Mouse (Mus musculus) G1E (cell line): ENCODE measurements around the gene Ankrd22. TPM values are rescaled to one million over a fixed set of nuclear protein-coding genes. Genes with fewer than 3 reads are reported as not detected.

Source experiments
- ATAC-seq: 2 replicates; pipeline ENCODE4 v1.8.0; 2016; ENCODE audit warnings: mild to moderate bottlenecking; ENCODE audit not compliant: insufficient number of reproducible peaks, poor library complexity, low FRiP score, severe bottlenecking; ENCODE audit errors: extremely low read depth
- DNase-seq: peaks from one replicate; pipeline ENCODE4 v3.0.0; 2012; ENCODE audit warnings: low spot score
- H3K27me3 ChIP-seq: 2 replicates; pipeline ENCODE4 v1.6.1; 2012; ENCODE audit warnings: mild to moderate bottlenecking, low read length, inconsistent platforms; ENCODE audit not compliant: insufficient read depth
- H3K36me3 ChIP-seq: replicated peaks from 2 replicates; pipeline ENCODE3; 2012; ENCODE audit warnings: mild to moderate bottlenecking, inconsistent platforms
- H3K4me1 ChIP-seq: 2 replicates; pipeline ENCODE4 v1.6.1; 2012; ENCODE audit warnings: low read depth, low read length, inconsistent platforms, mixed read lengths; ENCODE audit not compliant: insufficient read depth
- H3K4me3 ChIP-seq: 2 replicates; pipeline ENCODE4 v1.5.1; 2012; ENCODE audit warnings: low read depth, mild to moderate bottlenecking, inconsistent platforms, low read length, moderate library complexity, mixed read lengths
- H3K9me3 ChIP-seq: replicated peaks from 2 replicates; pipeline ENCODE4 v1.6.1; 2012; ENCODE audit warnings: inconsistent platforms
- CTCF ChIP-seq: IDR thresholded peaks from 2 replicates; pipeline ENCODE4 v1.5.1; 2012; ENCODE audit warnings: low read depth, low read length, inconsistent platforms, mixed read lengths
- GATA1 ChIP-seq: IDR thresholded peaks from 2 replicates; pipeline ENCODE4 v1.6.1; 2012; ENCODE audit warnings: borderline replicate concordance, low read length, inconsistent platforms, mixed read lengths
- GATA2 ChIP-seq: IDR thresholded peaks from 2 replicates; pipeline ENCODE4 v1.6.1; 2012; ENCODE audit warnings: low read depth, low read length, inconsistent platforms, borderline replicate concordance
- POLR2AphosphoS5 ChIP-seq: IDR thresholded peaks from 2 replicates; pipeline ENCODE4 v1.6.1; 2012; ENCODE audit warnings: low read depth, low read length, inconsistent platforms; ENCODE audit not compliant: insufficient replicate concordance
- TAL1 ChIP-seq: conservative IDR thresholded peaks from 2 replicates; pipeline ENCODE4 v1.6.1; 2012; ENCODE audit warnings: low read depth, low read length, inconsistent platforms, mixed read lengths
- polyA plus RNA-seq: library from polyadenylated mRNA; stranded (reverse); fragments of >175 nt; gene quantifications from 2 replicates; pipeline ENCODE4 v1.2.3, GENCODE M21; 2012
- total RNA-seq, 2 experiments: library from RNA; stranded (forward) in 1 of 2; stranded (reverse) in 1 of 2; fragments of 200-1000 nt in 1 of 2; fragments of >200 nt in 1 of 2; fragmentation: Nextera tagmentation in 1 of 2; gene quantifications; 2 replicates each; pipeline ENCODE4 v1.2.3; 2014 to 2017

The Ankrd22 gene
- total and polyA plus RNA-seq, 3 experiments = 0.11 TPM; not detected in 2

- Histone ChIP-seq H3K9me3 (peaks cover 4% of the 10 kb centered on the region), H3K4me1 (no peaks in the 10 kb centered on the region), H3K36me3 (no peaks in the 10 kb centered on the region), H3K27me3 (no peaks in the 10 kb centered on the region), H3K4me3 (no peak overlapping the region)
- TF ChIP-seq CTCF (no peak), GATA1 (no peak), POLR2AphosphoS5 (no peak), TAL1 (no peak), GATA2 (no peak)
- ATAC-seq (no peak), DNase-seq (no peak)
These were observed 28.4 kb upstream of the Ankrd22 start for GRCm38 (mm10) chr19:34194132-34194745.

GRCm38 (mm10) chr19:34193683-34194082 is 27.8 kb upstream of the Ankrd22 start:
- Histone ChIP-seq H3K36me3 (no peaks in the 10 kb centered on the region), H3K4me3 (no peak overlapping the region), H3K9me3 (peaks cover 4% of the 10 kb centered on the region), H3K4me1 (no peaks in the 10 kb centered on the region), H3K27me3 (no peaks in the 10 kb centered on the region)
- no peak for TF ChIP-seq CTCF
- no peak for TF ChIP-seq TAL1
- TF ChIP-seq GATA2 = no peak
- TF ChIP-seq GATA1 = no peak
- TF ChIP-seq POLR2AphosphoS5 = no peak
- DNase-seq (no peak), ATAC-seq (no peak)

- DNase-seq (no peak), ATAC-seq (no peak)
- no peak for TF ChIP-seq TAL1
- no peak for TF ChIP-seq GATA1
- no peak for TF ChIP-seq CTCF
- TF ChIP-seq GATA2 = no peak
- TF ChIP-seq POLR2AphosphoS5 = no peak
- peaks cover 4% of the 10 kb centered on the region for H3K9me3 ChIP-seq
- H3K4me3 ChIP-seq = no peak overlapping the region
- no peaks in the 10 kb centered on the region for H3K4me1 ChIP-seq
- no peaks in the 10 kb centered on the region for H3K27me3 ChIP-seq
- no peaks in the 10 kb centered on the region for H3K36me3 ChIP-seq
These were observed 27.3 kb upstream of the Ankrd22 start for GRCm38 (mm10) chr19:34193149-34193548.

- peaks cover 4% of the 10 kb centered on the region for H3K9me3 ChIP-seq
- DNase-seq = no peak
- TF ChIP-seq GATA1 = no peak
- no peak for TF ChIP-seq TAL1
- no peaks in the 10 kb centered on the region for H3K36me3 ChIP-seq
- H3K4me3 ChIP-seq = no peak within 1 kb of the TSS
- no peak for ATAC-seq
- H3K4me1 ChIP-seq = no peaks in the 10 kb centered on the region
- no peaks in the 10 kb centered on the region for H3K27me3 ChIP-seq
These were observed 26.4 kb upstream of the Ankrd22 start, which contains the start of gene Stambpl1 for GRCm38 (mm10) chr19:34192008-34192963. Stambpl1 (plus strand) TSS chr19:34192229.

GRCm38 (mm10) chr19:34191645-34192007 is 25.8 kb upstream of the Ankrd22 start:
- no peaks in the 10 kb centered on the region for H3K36me3 ChIP-seq
- H3K4me3 ChIP-seq = no peak overlapping the region
- TF ChIP-seq GATA2 = no peak
- H3K27me3 ChIP-seq = no peaks in the 10 kb centered on the region
- no peaks in the 10 kb centered on the region for H3K4me1 ChIP-seq
- H3K9me3 ChIP-seq = peaks cover 4% of the 10 kb centered on the region
- ATAC-seq (no peak), DNase-seq (no peak)

GRCm38 (mm10) chr19:34186845-34187244 is 21.0 kb upstream of the Ankrd22 start:
- Histone ChIP-seq H3K27me3 (no peaks in the 10 kb centered on the region), H3K4me1 (no peaks in the 10 kb centered on the region), H3K36me3 (no peaks in the 10 kb centered on the region), H3K4me3 (no peak overlapping the region), H3K9me3 (no peaks in the 10 kb centered on the region)
- TF ChIP-seq TAL1 = no peak
- no peak for TF ChIP-seq POLR2AphosphoS5
- no peak for TF ChIP-seq GATA1
- no peak for ATAC-seq
- no peak for DNase-seq
